Mouse (Mus musculus) liver, embryonic 14.5 days (tissue): Measurements from ENCODE around the gene Apol9b.

Experiments used
- CTCF ChIP-seq: IDR thresholded peaks from 2 replicates; pipeline ENCODE4 v1.5.1; 2016; ENCODE audit warnings: antibody characterized with exemption, low read depth, control low read depth
- EP300 ChIP-seq: IDR thresholded peaks from 2 replicates; pipeline ENCODE4 v1.6.1; 2016; ENCODE audit warnings: antibody characterized with exemption, low read depth

DNA sequence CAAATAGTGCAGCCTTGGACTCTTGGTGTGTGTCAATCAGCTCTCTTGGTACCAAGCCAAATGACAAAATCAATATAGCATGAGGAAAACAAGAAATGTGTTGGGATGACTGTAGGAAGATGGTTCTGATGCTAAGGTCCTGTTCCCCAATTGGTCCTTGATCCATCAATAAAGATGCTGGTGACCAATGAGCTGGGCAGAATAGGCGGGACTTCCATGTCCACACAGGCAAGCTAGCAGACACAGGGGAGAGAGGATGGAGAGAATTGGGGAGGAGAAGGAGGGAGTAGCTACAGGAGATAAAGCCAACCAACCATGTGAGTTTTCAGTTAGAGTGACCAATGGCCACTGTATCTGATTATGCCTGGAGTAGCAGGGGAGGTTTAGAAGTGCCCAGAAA is 17.5 kb downstream of the Apol9b start:
- no peak for TF ChIP-seq CTCF
- no peak for TF ChIP-seq EP300
